Mouse (Mus musculus) stomach, embryonic 14.5 days (tissue): ENCODE data around the gene Ndufb8. TPM values are rescaled to one million over a fixed set of nuclear protein-coding genes. Genes with fewer than 3 reads are reported as not detected.

ENCODE experiments used
- ATAC-seq: fragments of 200-750 bp; cut with Nextera tagmentation; 2 replicates; pipeline ENCODE4 v1.8.0; 2017; ENCODE audit warnings: low read depth, moderate TSS enrichment; ENCODE audit not compliant: insufficient number of reproducible peaks, insufficient read depth, low FRiP score
- H3K27ac ChIP-seq: fragments of 300-500 bp; sonication (generic); 2 replicates; pipeline ENCODE4 v1.5.1; 2014; ENCODE audit warnings: mild to moderate bottlenecking, low read length, moderate library complexity, mixed read lengths
- H3K27me3 ChIP-seq: fragments of 300-500 bp; sonication (generic); 2 replicates; pipeline ENCODE4 v1.6.1; 2014; ENCODE audit warnings: low read length, control low read depth, mixed read lengths; ENCODE audit not compliant: control insufficient read depth, insufficient read depth
- H3K36me3 ChIP-seq: fragments of 300-500 bp; sonication (generic); 2 replicates; pipeline ENCODE4 v1.6.1; 2014; ENCODE audit warnings: mild to moderate bottlenecking, control low read depth, low read length, moderate library complexity, mixed read lengths; ENCODE audit not compliant: control insufficient read depth, insufficient read depth
- H3K4me1 ChIP-seq: fragments of 300-500 bp; sonication (generic); 2 replicates; pipeline ENCODE4 v1.6.1; 2014; ENCODE audit warnings: low read length, control low read depth, mixed read lengths; ENCODE audit not compliant: control insufficient read depth, insufficient read depth
- H3K4me2 ChIP-seq: fragments of 300-500 bp; sonication (generic); replicated peaks from 2 replicates; pipeline ENCODE4 v1.6.1; 2014; ENCODE audit warnings: low read depth, low read length, control low read depth
- H3K4me3 ChIP-seq: fragments of 300-500 bp; sonication (generic); 2 replicates; pipeline ENCODE4 v1.5.1; 2014; ENCODE audit warnings: low read depth, low read length, control low read depth
- H3K9ac ChIP-seq: fragments of 300-500 bp; sonication (generic); replicated peaks from 2 replicates; pipeline ENCODE4 v1.6.1; 2014; ENCODE audit warnings: low read depth, mild to moderate bottlenecking, control low read depth, low read length, moderate library complexity, mixed read lengths
- H3K9me3 ChIP-seq: fragments of 300-500 bp; sonication (generic); 2 replicates; pipeline ENCODE4 v1.6.1; 2016; ENCODE audit warnings: low read depth, low read length, control low read depth; ENCODE audit not compliant: control insufficient read depth
- WGBS: fragments of 180-500 bp; shearing (Covaris S2); extraction: QIAGEN DNeasy Blood & Tissue Kit; methylation state at CpG from one replicate; pipeline ENCODE4 v1.1.7; 2014; 5-methylcytosine and 5-hydroxymethylcytosine counted together
- polyA plus RNA-seq: library from polyadenylated mRNA; unstranded; fragments of >200 nt; fragmentation: Nextera tagmentation; extraction: Ambion mirVana; gene quantifications from 2 replicates; pipeline ENCODE4 v1.2.1, GENCODE M21; 2014

The Ndufb8 gene
- polyA plus RNA-seq, 1 experiment from 2014 or later: 572 TPM

- WGBS: 10% methylated on average over 7 of the region's 7 CpGs
These were observed 36.1 kb downstream of the Ndufb8 start for GRCm38 (mm10) chr19:44519152-44519551.

DNA sequence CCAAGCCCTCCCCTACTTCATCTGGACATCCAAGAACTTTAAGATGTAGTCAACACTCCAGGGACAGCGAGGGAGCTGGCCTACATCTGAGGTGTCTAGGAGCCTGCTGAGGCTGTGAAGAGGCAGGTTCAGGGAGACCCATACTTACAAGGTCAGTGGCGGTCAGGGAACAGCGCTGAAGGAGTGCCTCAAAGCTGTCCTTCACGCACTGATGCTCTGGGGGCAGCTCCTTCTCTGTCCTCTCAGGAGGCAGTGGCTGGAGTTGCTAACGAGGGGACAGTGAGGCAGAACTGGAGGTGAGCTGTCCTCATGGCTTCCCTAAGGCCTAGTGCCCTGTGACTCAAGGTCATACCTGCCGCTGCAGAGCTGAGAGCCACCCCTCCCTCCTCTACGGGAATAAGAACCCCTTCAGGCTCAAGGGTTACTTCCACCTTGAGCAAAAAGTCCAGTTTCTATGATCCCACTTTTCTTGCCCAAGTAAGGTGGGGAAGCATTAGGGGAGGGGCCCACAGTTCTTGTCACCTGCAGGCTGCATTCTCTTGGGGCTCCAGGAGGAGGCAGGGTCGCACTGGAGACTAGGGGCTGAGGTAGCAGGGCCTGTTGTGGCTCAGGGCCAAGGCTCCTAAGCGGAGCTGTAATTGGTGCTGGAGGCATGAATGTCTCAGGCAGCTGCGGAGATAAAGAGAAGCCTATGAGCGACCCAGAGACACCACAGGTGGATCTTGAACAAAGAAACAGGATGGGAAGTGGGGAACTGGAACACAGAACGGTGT lies 37.1 kb downstream of the Ndufb8 start:
- H3K4me2 ChIP-seq: no peak overlapping the region
- ATAC-seq: no peak
- H3K27me3 ChIP-seq: no peaks in the 10 kb centered on the region
- no peaks in the 10 kb centered on the region for H3K36me3 ChIP-seq
- H3K4me1 ChIP-seq: peaks cover 12% of the 10 kb centered on the region; the same call in 1 of the 2 replicates
- H3K27ac ChIP-seq: no peak overlapping the region
- no peak overlapping the region for H3K4me3 ChIP-seq
- no peaks in the 10 kb centered on the region for H3K9me3 ChIP-seq
- H3K9ac ChIP-seq: no peak overlapping the region
- 71% methylated on average over 12 of the region's 12 CpGs for WGBS

More at GRCm38 (mm10) chr19:44519152-44519551, 36.1 kb downstream of the Ndufb8 start:
- Histone ChIP-seq H3K27me3 (no peaks in the 10 kb centered on the region), H3K27ac (peak overlapping the region; percentile 16; the same call in 1 of the 2 replicates), H3K4me1 (peaks cover 12% of the 10 kb centered on the region; the same call in 1 of the 2 replicates), H3K4me3 (no peak overlapping the region), H3K9ac (no peak overlapping the region), H3K9me3 (no peaks in the 10 kb centered on the region), H3K4me2 (no peak overlapping the region), H3K36me3 (no peaks in the 10 kb centered on the region)
- ATAC-seq: peak; percentile 65; the same call in 1 of the 2 replicates

- peak overlapping the region; percentile 16; the same call in 1 of the 2 replicates for H3K27ac ChIP-seq
These were observed 39.5 kb downstream of the Ndufb8 start for GRCm38 (mm10) chr19:44515769-44516168.

GRCm38 (mm10) chr19:44514521-44515451 lies 40.5 kb downstream of the Ndufb8 start:
- Histone ChIP-seq H3K4me3 (no peak overlapping the region), H3K27me3 (peaks cover 21% of the 10 kb centered on the region; the same call in 1 of the 2 replicates), H3K36me3 (no peaks in the 10 kb centered on the region), H3K9ac (no peak overlapping the region), H3K9me3 (no peaks in the 10 kb centered on the region), H3K4me1 (peaks cover 18% of the 10 kb centered on the region; the same call in 1 of the 2 replicates), H3K27ac (peak overlapping the region; percentile 40; the same call in 1 of the 2 replicates), H3K4me2 (no peak overlapping the region)
- ATAC-seq: 0 out of 2 replicates have a peak, but pooled peaks have one; percentile 15
- WGBS: 14% methylated on average over 14 of the region's 14 CpGs

More at GRCm38 (mm10) chr19:44515769-44516168, 39.5 kb downstream of the Ndufb8 start:
- peaks cover 20% of the 10 kb centered on the region; the same call in 1 of the 2 replicates for H3K4me1 ChIP-seq
- H3K9me3 ChIP-seq: no peaks in the 10 kb centered on the region
- no peak for ATAC-seq
- H3K4me2 ChIP-seq: no peak overlapping the region
- 55% methylated on average over 6 of the region's 6 CpGs for WGBS
- no peaks in the 10 kb centered on the region for H3K36me3 ChIP-seq
- no peak overlapping the region for H3K9ac ChIP-seq
- no peak overlapping the region for H3K4me3 ChIP-seq
- peaks cover 18% of the 10 kb centered on the region; the same call in 1 of the 2 replicates for H3K27me3 ChIP-seq

- H3K4me2 ChIP-seq: no peak overlapping the region
- peak overlapping the region; percentile 40; the same call in 1 of the 2 replicates for H3K27ac ChIP-seq
- H3K4me1 ChIP-seq: peaks cover 18% of the 10 kb centered on the region; the same call in 1 of the 2 replicates
- no peak overlapping the region for H3K9ac ChIP-seq
- H3K9me3 ChIP-seq: no peaks in the 10 kb centered on the region
- H3K4me3 ChIP-seq: no peak overlapping the region
- H3K36me3 ChIP-seq: no peaks in the 10 kb centered on the region
- 31% methylated on average over 7 of the region's 7 CpGs for whole genome bisulfite sequencing
- ATAC-seq: 0 out of 2 replicates have a peak, but pooled peaks have one; percentile 2
- peaks cover 27% of the 10 kb centered on the region; the same call in 1 of the 2 replicates for H3K27me3 ChIP-seq
These were observed 41.2 kb downstream of the Ndufb8 start for GRCm38 (mm10) chr19:44513921-44514482.

GRCm38 (mm10) chr19:44513054-44513833 lies 42.0 kb downstream of the Ndufb8 start:
- Histone ChIP-seq H3K4me2 (no peak overlapping the region), H3K9ac (no peak overlapping the region), H3K9me3 (no peaks in the 10 kb centered on the region), H3K36me3 (no peaks in the 10 kb centered on the region), H3K27me3 (peaks cover 29% of the 10 kb centered on the region; the same call in 1 of the 2 replicates), H3K4me3 (no peak overlapping the region), H3K27ac (no peak overlapping the region), H3K4me1 (peaks cover 18% of the 10 kb centered on the region; the same call in 1 of the 2 replicates)
- ATAC-seq: no peak
- 26% methylated on average over 11 of the region's 11 CpGs for WGBS

GRCm38 (mm10) chr19:44512601-44513000 lies 42.6 kb downstream of the Ndufb8 start:
- Histone ChIP-seq H3K36me3 (no peaks in the 10 kb centered on the region), H3K9me3 (no peaks in the 10 kb centered on the region), H3K4me2 (no peak overlapping the region), H3K27me3 (peaks cover 29% of the 10 kb centered on the region; the same call in 1 of the 2 replicates), H3K27ac (no peak overlapping the region), H3K4me1 (peaks cover 18% of the 10 kb centered on the region; the same call in 1 of the 2 replicates), H3K4me3 (no peak overlapping the region), H3K9ac (no peak overlapping the region)
- no peak for ATAC-seq
- WGBS: 40% methylated on average over 5 of the region's 5 CpGs
